25 mouse cellular contexts compared by ENCODE assay signal in the genomic region with DNA sequence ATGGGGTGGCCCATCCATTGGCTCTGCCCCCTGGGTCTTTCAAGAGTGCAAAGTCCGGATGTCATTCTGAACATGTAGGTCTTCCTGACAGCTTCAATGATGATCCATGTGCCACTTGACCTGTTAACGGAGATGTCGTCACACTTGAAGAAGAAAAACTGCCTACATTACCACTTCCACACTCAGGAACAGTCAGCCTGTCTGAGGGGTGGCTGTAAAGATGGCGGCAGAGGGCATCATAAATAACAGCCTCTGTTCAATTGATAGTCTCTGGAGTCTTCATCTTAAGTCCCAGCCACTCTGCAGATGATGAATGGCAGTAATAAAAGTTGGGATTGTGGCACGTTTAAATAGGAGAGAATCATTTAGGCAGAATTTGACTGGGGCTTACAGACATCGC.
"Had no signal": no experiment of that assay in that cellular context is flagged by ENCODE, and none has a peak within 500 bp of the region (broad histone marks: within the 10 kb centered on the region; RNA-seq: fewer than 3 reads in every experiment).

No protein-coding gene starts in this region.

- H3K4me1 ChIP-seq: heart, embryonic 13.5 days; heart, embryonic 15.5 days; limb, embryonic 15.5 days had no signal

- ATAC-seq: hindbrain, postnatal 0 days; intestine, embryonic 16.5 days had no signal

- H3K4me3 ChIP-seq: heart, adult 2 months; heart, embryonic 13.5 days; heart, embryonic 15.5 days; hindbrain, embryonic 13.5 days; hindbrain, embryonic 15.5 days; kidney, embryonic 15.5 days; limb, embryonic 13.5 days; limb, embryonic 15.5 days had no signal

- H3K36me3 ChIP-seq: heart, embryonic 15.5 days; kidney, embryonic 15.5 days had no signal

- H3K4me2 ChIP-seq: heart, embryonic 11.5 days; heart, embryonic 13.5 days; heart, embryonic 15.5 days; hindbrain, embryonic 13.5 days; hindbrain, embryonic 15.5 days; kidney, embryonic 15.5 days; limb, embryonic 13.5 days; limb, embryonic 15.5 days had no signal

- H3K9ac ChIP-seq: heart, embryonic 13.5 days; heart, embryonic 15.5 days; hindbrain, embryonic 13.5 days; hindbrain, embryonic 15.5 days; kidney, embryonic 15.5 days; limb, embryonic 13.5 days; limb, embryonic 15.5 days had no signal

- H3K27ac ChIP-seq: heart, adult 2 months; heart, embryonic 13.5 days; heart, embryonic 15.5 days; hindbrain, embryonic 13.5 days; hindbrain, embryonic 15.5 days; hindbrain, postnatal 0 days; kidney, embryonic 15.5 days; kidney, postnatal 0 days; limb, embryonic 13.5 days; limb, embryonic 15.5 days had no signal

- H3K27me3 ChIP-seq: heart, embryonic 13.5 days; heart, embryonic 15.5 days; hindbrain, embryonic 13.5 days; hindbrain, embryonic 15.5 days; kidney, embryonic 15.5 days; limb, embryonic 15.5 days had no signal

- H3K9me3 ChIP-seq: heart, embryonic 13.5 days; heart, embryonic 15.5 days; hindbrain, embryonic 13.5 days; hindbrain, embryonic 15.5 days; kidney, embryonic 15.5 days; limb, embryonic 13.5 days; limb, embryonic 15.5 days had no signal

- DNase-seq: gastrocnemius, postnatal 14 days; gastrocnemius, postnatal 36 days; heart, adult 11 months; heart, adult 2 months; heart, postnatal 14 days; heart, postnatal 36 days; kidney, adult 11 months; kidney, adult 2 months; kidney, adult 9 months; kidney, postnatal 14 days; kidney, postnatal 36 days; layer of hippocampus, adult 9-11 months; layer of hippocampus, postnatal 36 days; left cerebral cortex, postnatal 4 days had no signal
